In the genomic region with DNA sequence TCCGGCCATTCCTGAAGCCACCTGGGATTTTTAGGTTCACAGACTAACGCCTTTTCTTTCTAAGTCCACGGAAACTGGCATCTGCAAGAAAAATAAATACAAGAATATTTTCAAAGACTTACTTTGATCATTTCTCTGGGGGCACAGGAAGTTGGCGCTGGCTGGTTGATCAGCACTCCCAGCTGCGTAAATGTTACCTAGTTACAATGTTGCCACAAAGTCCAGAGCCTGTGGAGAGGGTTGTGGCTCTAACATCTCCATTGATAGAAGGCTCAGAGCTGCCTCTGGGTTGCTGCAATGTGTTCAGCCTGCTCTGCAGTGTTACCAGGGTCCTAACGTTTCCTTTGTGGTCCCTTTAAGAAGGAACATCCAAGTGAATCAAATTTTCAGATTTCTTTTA, we compare ENCODE assay signal across 10 mouse cellular contexts.
"Had no signal": no experiment of that assay in that cellular context is flagged by ENCODE, and none has a peak within 500 bp of the region (broad histone marks: within the 10 kb centered on the region; RNA-seq: fewer than 3 reads in every experiment).

No protein-coding gene starts in this region.

- H3K4me3 ChIP-seq: intestine, embryonic 15.5 days; left cerebral cortex, adult 2 months; limb, embryonic 12.5 days; midbrain, embryonic 10.5 days; neural tube, embryonic 12.5 days had no signal

- DNase-seq: kidney, adult 18-20 months; lung, adult 2 months; lung, postnatal 36 days; midbrain, embryonic 14.5 days had no signal

- H3K27ac ChIP-seq: intestine, embryonic 15.5 days; left cerebral cortex, adult 2 months; liver, embryonic 14.5 days; neural tube, embryonic 12.5 days had no signal

- H3K9me3 ChIP-seq: intestine, embryonic 15.5 days; midbrain, embryonic 10.5 days; neural tube, embryonic 12.5 days had no signal

- H3K9ac ChIP-seq: intestine, embryonic 15.5 days; limb, embryonic 12.5 days; liver, embryonic 14.5 days; neural tube, embryonic 12.5 days had no signal

- H3K27me3 ChIP-seq: intestine, embryonic 15.5 days; limb, embryonic 12.5 days; neural tube, embryonic 12.5 days had no signal

- H3K36me3 ChIP-seq: intestine, embryonic 15.5 days; limb, embryonic 12.5 days; midbrain, embryonic 10.5 days; neural tube, embryonic 12.5 days had no signal
